Mouse (Mus musculus) thymus, adult 2 months (tissue): Measurements from ENCODE around the gene Zfp61.

Experiments used
- CTCF ChIP-seq: fragments of 200-500 bp; IDR thresholded peaks from 2 replicates; pipeline ENCODE4 v1.5.1; 2012; ENCODE audit warnings: mild to moderate bottlenecking, control low read depth, low read length, moderate library complexity, borderline replicate concordance; ENCODE audit not compliant: control insufficient read depth, poor library complexity, insufficient read depth; ENCODE audit errors: extremely low read depth
- POLR2A ChIP-seq: fragments of 200-500 bp; IDR thresholded peaks from 2 replicates; pipeline ENCODE4 v1.6.1; 2012; ENCODE audit warnings: mild to moderate bottlenecking, low read length, control low read depth, moderate library complexity; ENCODE audit not compliant: control insufficient read depth, poor library complexity, insufficient read depth; ENCODE audit errors: extremely low read depth

DNA sequence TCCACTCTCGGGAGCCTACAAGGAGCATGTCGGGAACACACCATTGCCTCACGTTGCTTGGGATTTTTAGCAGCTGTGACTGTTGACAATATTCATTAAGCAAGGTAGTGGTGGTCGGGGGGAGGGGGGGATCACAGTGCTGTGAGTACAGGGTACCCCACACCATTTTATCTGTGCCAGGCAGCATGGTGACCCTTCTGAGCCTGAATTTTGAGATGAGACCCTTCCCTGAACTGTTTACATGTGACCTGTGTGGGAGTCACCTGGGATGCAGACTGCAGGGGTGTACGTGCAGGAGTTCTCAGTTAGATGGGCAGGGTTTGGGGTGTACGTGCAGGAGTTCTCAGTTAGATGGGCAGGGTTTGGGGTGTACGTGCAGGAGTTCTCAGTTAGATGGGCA lies 4.6 kb downstream of the Zfp61 start:
- TF ChIP-seq CTCF = no peak
- no peak for TF ChIP-seq POLR2A
